Mouse (Mus musculus) limb, embryonic 14.5 days (tissue): ENCODE measurements around the gene Itgb1bp1. TPM values are rescaled to one million over a fixed set of nuclear protein-coding genes. Genes with fewer than 3 reads are reported as not detected.

Experiments used
- ATAC-seq: fragments of 200-750 bp; cut with Nextera tagmentation; 2 replicates; pipeline ENCODE4 v1.8.0; 2017; ENCODE audit warnings: low read depth, moderate number of reproducible peaks, moderate TSS enrichment; ENCODE audit not compliant: low FRiP score
- DNase-seq: peaks from one replicate; pipeline ENCODE4 v3.0.0-alpha.2; 2015; ENCODE audit warnings: low spot score
- H3K27ac ChIP-seq: fragments of 300-500 bp; sonication (generic); replicated peaks from 2 replicates; pipeline ENCODE4 v1.5.1; 2014; ENCODE audit warnings: low read depth, mild to moderate bottlenecking, low read length, moderate library complexity, mixed read lengths
- H3K27me3 ChIP-seq: fragments of 300-500 bp; sonication (generic); 2 replicates; pipeline ENCODE4 v1.6.1; 2014; ENCODE audit warnings: low read length, mixed read lengths; ENCODE audit not compliant: control insufficient read depth, insufficient read depth
- H3K36me3 ChIP-seq: fragments of 300-500 bp; sonication (generic); 2 replicates; pipeline ENCODE4 v1.6.1; 2014; ENCODE audit warnings: mild to moderate bottlenecking, low read length, moderate library complexity, mixed read lengths; ENCODE audit not compliant: control insufficient read depth, insufficient read depth
- H3K4me1 ChIP-seq: fragments of 300-500 bp; sonication (generic); 2 replicates; pipeline ENCODE4 v1.6.1; 2014; ENCODE audit warnings: antibody characterized with exemption, low read length, mixed read lengths; ENCODE audit not compliant: control insufficient read depth, insufficient read depth
- H3K4me2 ChIP-seq: fragments of 300-500 bp; sonication (generic); replicated peaks from 2 replicates; pipeline ENCODE4 v1.6.1; 2014; ENCODE audit warnings: low read depth, mild to moderate bottlenecking, low read length, moderate library complexity; ENCODE audit not compliant: severe bottlenecking
- H3K4me3 ChIP-seq: fragments of 300-500 bp; sonication (generic); replicated peaks from 2 replicates; pipeline ENCODE4 v1.5.1; 2014; ENCODE audit warnings: low read length
- H3K9ac ChIP-seq: fragments of 300-500 bp; sonication (generic); 2 replicates; pipeline ENCODE4 v1.6.1; 2014; ENCODE audit warnings: mild to moderate bottlenecking, low read depth, low read length, moderate library complexity; ENCODE audit not compliant: severe bottlenecking
- H3K9me3 ChIP-seq: fragments of 300-500 bp; sonication (generic); 2 replicates; pipeline ENCODE4 v1.6.1; 2016; ENCODE audit warnings: low read length; ENCODE audit not compliant: control insufficient read depth
- POLR2A ChIP-seq: fragments of 200-500 bp; IDR thresholded peaks from 2 replicates; pipeline ENCODE4 v1.8.0; 2012; ENCODE audit warnings: inconsistent platforms, mild to moderate bottlenecking, moderate library complexity, borderline replicate concordance; ENCODE audit not compliant: insufficient read depth, insufficient read length; ENCODE audit errors: extremely low read depth
- WGBS: fragments of 180-500 bp; shearing (Covaris S2); extraction: QIAGEN DNeasy Blood & Tissue Kit; methylation state at CpG from one replicate; pipeline ENCODE4 v1.1.7; 2014; 5-methylcytosine and 5-hydroxymethylcytosine counted together
- polyA plus RNA-seq, 2 experiments: library from polyadenylated mRNA; depleted of rRNA in 1 of 2; stranded (reverse) in 1 of 2; unstranded in 1 of 2; fragments of >200 nt; fragmentation: Nextera tagmentation in 1 of 2; extraction: Ambion mirVana in 1 of 2; gene quantifications; 2 replicates each; pipeline versions ENCODE4 v1.2.1 to v1.2.3; 2012 to 2014

The Itgb1bp1 gene
- polyA plus RNA-seq, 2 experiments = 27.4 to 62.6 TPM

DNA sequence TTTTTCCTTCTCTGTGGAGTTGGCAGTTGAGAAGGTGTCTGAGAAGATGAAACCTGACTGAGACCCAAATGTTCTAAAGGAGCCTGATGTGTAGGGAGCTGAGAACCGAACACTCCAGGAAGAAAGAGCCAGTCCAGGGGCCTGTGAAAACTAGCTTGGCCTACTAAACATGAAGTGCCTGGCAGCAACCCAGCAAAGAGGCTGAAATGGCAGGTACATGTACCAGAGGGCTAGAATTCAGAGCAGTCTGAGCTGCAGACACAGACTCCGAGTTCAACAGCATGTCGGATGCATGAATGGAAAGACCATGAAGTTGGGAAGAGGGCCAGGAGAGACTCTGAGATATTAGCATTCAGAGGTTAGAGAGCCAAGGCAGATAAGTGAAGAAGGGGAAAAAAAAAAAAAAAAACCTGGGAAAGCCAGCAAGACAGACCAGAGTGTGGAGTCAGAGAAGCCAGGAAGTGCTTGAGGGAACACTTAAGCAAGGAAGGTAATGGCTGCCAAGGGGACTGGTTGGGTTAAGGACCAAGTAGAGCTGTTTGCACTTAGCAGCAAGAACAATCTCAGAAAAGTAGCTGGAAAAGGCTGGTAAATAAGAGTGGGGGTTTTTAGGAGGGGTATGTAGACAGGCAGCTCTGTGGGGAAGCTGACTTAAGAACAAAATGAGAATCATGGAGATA is 2.8 kb upstream of the Itgb1bp1 start:
- Histone ChIP-seq H3K27me3 (no peaks in the 10 kb centered on the region), H3K4me1 (peaks cover 4% of the 10 kb centered on the region; the same call in 1 of the 2 replicates), H3K9me3 (no peaks in the 10 kb centered on the region), H3K4me3 (no peak overlapping the region), H3K36me3 (peaks cover 42% of the 10 kb centered on the region), H3K4me2 (no peak overlapping the region), H3K9ac (no peak overlapping the region), H3K27ac (no peak overlapping the region)
- ATAC-seq = no peak
- no peak for DNase-seq
- no peak for TF ChIP-seq POLR2A
- 87% methylated on average over 3 of the region's 3 CpGs for WGBS

DNA sequence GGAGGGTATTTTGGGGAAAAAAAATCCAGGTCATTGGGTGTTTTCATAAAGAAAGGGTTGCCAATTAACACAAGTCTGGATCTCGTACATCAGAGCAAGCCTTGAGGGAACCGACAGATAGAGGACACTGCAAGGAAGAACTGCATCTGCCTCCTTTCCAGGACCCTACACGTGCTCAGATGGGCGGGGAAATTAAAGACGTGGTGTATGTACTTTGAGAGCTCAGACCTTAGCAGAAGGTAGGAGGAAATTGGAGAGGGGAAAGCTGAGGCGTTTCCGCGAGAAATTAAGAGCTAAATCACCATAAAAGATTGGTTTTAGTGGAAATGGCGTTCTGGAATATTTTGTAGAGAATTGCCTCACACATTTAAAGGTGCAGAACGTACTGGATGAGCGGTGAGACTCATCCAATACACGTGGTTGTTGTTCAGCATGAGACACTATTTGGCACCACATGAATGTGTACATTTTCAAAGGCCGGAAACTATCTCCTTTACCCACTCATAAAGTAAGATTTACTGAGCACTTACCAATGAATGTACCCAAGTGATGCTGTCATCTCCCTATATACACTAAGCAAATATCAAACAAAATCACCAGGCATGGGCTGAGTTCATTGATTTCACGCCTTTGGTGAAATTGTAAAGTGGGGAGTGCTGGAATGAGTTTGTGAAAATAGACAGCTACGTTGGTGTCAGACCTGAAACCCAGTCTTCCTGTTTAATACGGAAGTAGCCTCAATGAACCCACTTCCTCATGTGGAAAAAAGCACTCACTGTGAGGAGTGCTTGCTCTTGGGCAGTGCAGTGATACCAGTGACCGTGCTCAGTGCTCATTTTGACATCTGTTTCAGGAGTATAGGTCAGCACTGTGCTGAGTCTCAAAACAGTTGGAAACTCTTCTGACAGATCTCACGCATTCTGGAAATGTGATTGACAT is 897 bp upstream of the Itgb1bp1 start:
- 33% methylated on average over 18 of the region's 18 CpGs for WGBS
- ATAC-seq (no peak), DNase-seq (no peak)
- Histone ChIP-seq H3K9me3 (no peaks in the 10 kb centered on the region), H3K4me3 (peak overlapping the region; percentile 89), H3K36me3 (peaks cover 25% of the 10 kb centered on the region), H3K9ac (peak overlapping the region; percentile 86), H3K27ac (peak overlapping the region; percentile 89), H3K4me1 (peaks cover 4% of the 10 kb centered on the region; the same call in 1 of the 2 replicates), H3K27me3 (no peaks in the 10 kb centered on the region), H3K4me2 (peak overlapping the region; percentile 70)
- TF ChIP-seq POLR2A = no peak

DNA sequence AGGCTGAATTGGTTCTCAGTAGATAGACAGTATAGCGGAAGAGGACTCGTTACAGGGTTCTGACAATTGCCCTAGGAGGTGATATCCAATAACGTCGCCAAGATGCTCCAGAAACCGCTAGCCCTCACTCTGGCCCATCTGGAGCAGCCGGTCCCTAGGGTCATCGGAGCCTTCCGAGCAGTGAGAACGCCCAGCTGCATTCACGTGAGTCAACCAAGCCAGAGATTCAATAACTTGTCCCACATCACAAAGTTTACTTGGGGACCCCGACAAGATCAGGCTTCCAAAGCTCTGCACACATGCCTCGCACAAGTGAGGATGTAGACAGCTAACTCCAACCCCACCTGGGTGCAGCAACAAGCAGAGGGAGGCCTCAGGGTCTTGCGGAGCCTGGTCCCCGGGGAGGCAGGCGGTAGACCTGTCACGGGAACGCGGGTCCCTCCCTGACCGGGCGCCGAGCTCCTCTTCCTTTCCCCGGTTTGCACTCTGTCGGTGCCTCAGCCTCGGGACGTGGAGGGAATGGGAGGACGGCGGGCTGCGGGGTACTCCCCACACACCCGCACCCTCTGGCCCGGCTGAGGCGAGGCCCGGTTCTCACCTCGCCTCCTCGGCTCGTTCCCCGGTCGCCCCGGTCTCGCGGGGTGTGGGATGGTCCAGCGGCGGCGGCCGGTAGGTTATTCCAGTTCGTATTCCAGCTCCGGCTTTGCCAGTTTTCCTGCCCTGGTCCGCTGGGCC is 409 bp downstream of the Itgb1bp1 start:
- ATAC-seq = no peak; the same call in 1 of the 2 replicates
- TF ChIP-seq POLR2A = 0 out of 2 replicates have a peak, but pooled peaks have one; percentile 30
- DNase-seq = no peak

DNA sequence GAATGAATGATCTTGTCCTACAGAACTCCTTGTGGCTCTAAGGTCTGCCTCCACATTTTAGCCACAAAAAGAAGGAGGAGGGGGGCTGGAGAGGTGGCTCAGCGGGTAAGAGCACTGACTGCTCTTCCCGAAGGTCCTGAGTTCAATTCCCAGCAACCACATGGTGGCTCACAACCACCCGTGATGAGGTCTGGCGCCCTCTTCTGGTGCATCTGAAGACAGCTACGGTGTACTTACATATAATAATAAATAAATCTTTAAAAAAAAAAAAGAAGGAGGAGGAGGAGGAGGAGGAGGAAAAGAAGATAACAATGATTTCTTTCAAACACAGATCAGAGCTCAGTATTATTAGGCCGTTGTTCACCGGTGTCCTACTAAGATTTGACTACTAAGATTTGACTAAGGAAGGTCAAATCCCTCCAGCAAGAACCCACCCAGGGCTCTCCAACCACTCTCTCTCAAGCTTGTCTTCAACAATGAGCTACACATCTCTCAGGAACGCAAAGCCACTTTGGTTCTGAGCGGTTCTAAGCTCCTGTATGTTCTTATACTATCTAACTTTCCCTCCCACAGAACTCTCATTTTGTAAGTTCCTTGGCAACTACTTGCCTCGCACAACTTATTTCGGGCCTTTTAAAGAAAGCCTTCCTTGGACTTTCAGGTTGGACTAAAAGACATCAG is 1.2 kb downstream of the Itgb1bp1 start, which contains the start of gene Cpsf3:
TSS of gene Cpsf3 (plus strand) at position 631 of the 681 bp plus-strand sequence.
- TF ChIP-seq POLR2A = no peak
- H3K4me1 ChIP-seq = peaks cover 4% of the 10 kb centered on the region; the same call in 1 of the 2 replicates
- H3K27ac ChIP-seq = peak within 1 kb of the TSS; percentile 89
- H3K9me3 ChIP-seq = no peaks in the 10 kb centered on the region
- no peak for DNase-seq
- H3K9ac ChIP-seq = peak within 1 kb of the TSS; percentile 86
- WGBS = 53% methylated on average over 11 of the region's 11 CpGs
- H3K4me3 ChIP-seq = peak within 1 kb of the TSS; percentile 89
- peaks cover 4% of the 10 kb centered on the region for H3K36me3 ChIP-seq
- peak within 1 kb of the TSS; percentile 70 for H3K4me2 ChIP-seq
- no peaks in the 10 kb centered on the region for H3K27me3 ChIP-seq
- ATAC-seq = no peak

More for the DNA sequence above, 409 bp downstream of the Itgb1bp1 start:
- Histone ChIP-seq H3K36me3 (peaks cover 12% of the 10 kb centered on the region), H3K4me1 (peaks cover 4% of the 10 kb centered on the region; the same call in 1 of the 2 replicates), H3K9me3 (no peaks in the 10 kb centered on the region), H3K27ac (peak overlapping the region; percentile 68), H3K4me3 (peak overlapping the region; percentile 89), H3K9ac (peak overlapping the region; percentile 86), H3K27me3 (no peaks in the 10 kb centered on the region), H3K4me2 (peak overlapping the region; percentile 69)
- WGBS = under 1% methylated on average over 46 of the region's 47 CpGs
